Mouse (Mus musculus): ENCODE results near the gene Gse1. TPM values are rescaled to one million over a fixed set of nuclear protein-coding genes. Genes with fewer than 3 reads are reported as not detected.

Gse1 gene
- total and polyA plus RNA-seq, 3 experiments: 23.6 to 128 (median 66.9) TPM

GRCm38 (mm10) chr8:120229574-120229916, 1.3 kb downstream of the Gse1 start:
- no peaks in the 10 kb centered on the region for H3K79me2 ChIP-seq (ENCODE audit: control insufficient read depth, insufficient read depth, low read length, poor library complexity)
- no peaks in the 10 kb centered on the region for H3K27me3 ChIP-seq (ENCODE audit: control insufficient read depth in 1 of 2, insufficient read depth in 2 of 2, low read length in 2 of 2)
- DNase-seq (ENCODE audit: low read depth, low spot score): no peak
- H3K27ac ChIP-seq (ENCODE audit: control insufficient read depth, low read depth, low read length): no peak overlapping the region
- H3K36me3 ChIP-seq (ENCODE audit: control insufficient read depth in 1 of 2, insufficient read depth in 2 of 2, low read length in 2 of 2): no peaks in the 10 kb centered on the region
- no peak overlapping the region for H3K4me3 ChIP-seq (ENCODE audit: control insufficient read depth in 1 of 2, insufficient read depth in 1 of 2, low read depth in 2 of 2, low read length in 2 of 2)
- H3K9me3 ChIP-seq (replicated peaks; ENCODE audit: insufficient read depth, low read length): no peaks in the 10 kb centered on the region
- peaks cover 0 to 6% of the 10 kb centered on the region in 2 experiments; a peak in 2 of 4 replicates for H3K4me1 ChIP-seq (ENCODE audit: control insufficient read depth in 1 of 2, insufficient read depth in 2 of 2, low read length in 2 of 2)
- no peak for TF ChIP-seq USF2 (IDR thresholded peaks at IDR 0.05; ENCODE audit: borderline replicate concordance in 1 of 2, insufficient read depth in 1 of 2, low read depth in 1 of 2, low read length in 2 of 2)
- no peak for TF ChIP-seq RCOR1 (IDR thresholded peaks at IDR 0.05; ENCODE audit: low read depth, low read length)
- no peak for TF ChIP-seq SIN3A (IDR thresholded peaks at IDR 0.05; ENCODE audit: low read length)
- no peak for TF ChIP-seq CHD2 (IDR thresholded peaks at IDR 0.05; ENCODE audit: low read length)
- no peak for TF ChIP-seq MAFK (IDR thresholded peaks at IDR 0.05; ENCODE audit: borderline replicate concordance, low read depth, low read length)
- TF ChIP-seq NELFE (IDR thresholded peaks at IDR 0.05; ENCODE audit: low read depth, low read length): no peak
- TF ChIP-seq ZKSCAN1 (IDR thresholded peaks at IDR 0.05; ENCODE audit: low read depth, low read length): no peak
- TF ChIP-seq MAZ (IDR thresholded peaks at IDR 0.05; ENCODE audit: low read depth, low read length): no peak
- no peak for TF ChIP-seq MYC (IDR thresholded peaks at IDR 0.05; ENCODE audit: low read depth, low read length)
- no peak for TF ChIP-seq MYB (IDR thresholded peaks at IDR 0.05; ENCODE audit: low read depth, low read length)
- no peak for TF ChIP-seq SMC3 (IDR thresholded peaks at IDR 0.05; ENCODE audit: low read depth, low read length)
- no peak for TF ChIP-seq POLR2AphosphoS2 (IDR thresholded peaks at IDR 0.05; ENCODE audit: low read length)
- no peak for TF ChIP-seq TBP (IDR thresholded peaks at IDR 0.05; ENCODE audit: low read depth, low read length)
- no peak for TF ChIP-seq KAT2A (conservative IDR thresholded peaks at IDR 0.05; ENCODE audit: low read depth, low read length)
- no peak for TF ChIP-seq MAX (IDR thresholded peaks at IDR 0.05; ENCODE audit: low read length)
- no peak for TF ChIP-seq GABPA (IDR thresholded peaks at IDR 0.05; ENCODE audit: low read depth, low read length)
- TF ChIP-seq CHD1 (IDR thresholded peaks at IDR 0.05; ENCODE audit: low read depth, low read length): no peak
- no peak for TF ChIP-seq EP300 (IDR thresholded peaks at IDR 0.05; ENCODE audit: low read depth in 1 of 2, low read length in 2 of 2)
- no peak for TF ChIP-seq UBTF (IDR thresholded peaks at IDR 0.05; ENCODE audit: borderline replicate concordance, insufficient read depth, low read depth, low read length)
- H3K9ac ChIP-seq (ENCODE audit: control insufficient read depth, low read depth, low read length, poor library complexity, severe bottlenecking): no peak overlapping the region

DNA sequence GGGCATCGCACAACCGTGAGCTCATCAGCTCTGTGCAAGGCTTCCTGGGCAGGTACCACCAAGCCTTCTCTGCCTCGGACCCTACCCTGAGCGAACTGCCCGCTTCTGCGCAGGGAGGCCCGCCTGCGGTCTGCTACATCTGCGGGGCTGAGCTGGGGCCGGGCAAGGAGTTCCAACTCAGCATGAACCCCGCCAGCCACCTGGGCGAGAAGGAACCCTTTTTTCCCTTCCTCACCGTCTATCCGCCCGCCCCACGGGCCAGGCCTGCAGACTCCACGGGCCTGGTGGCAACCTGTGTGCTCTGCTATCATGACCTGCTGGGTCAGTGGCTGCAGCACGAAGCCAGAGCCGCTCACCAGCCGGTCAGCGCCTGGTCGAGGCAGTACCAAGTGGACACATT, 1.8 kb downstream of the Gse1 start:
- no peak for TF ChIP-seq POLR2AphosphoS5 (IDR thresholded peaks at IDR 0.05; ENCODE audit: borderline replicate concordance, low read depth, low read length)
- no peak for TF ChIP-seq ETS1 (IDR thresholded peaks at IDR 0.05; ENCODE audit: low read depth, low read length)
- no peak for TF ChIP-seq MEF2A (IDR thresholded peaks at IDR 0.05; ENCODE audit: extremely low read depth, insufficient replicate concordance, low read depth, low read length, poor library complexity, severe bottlenecking)
- no peak for TF ChIP-seq E2F4 (IDR thresholded peaks at IDR 0.05; ENCODE audit: borderline replicate concordance, low read depth, low read length)
- TF ChIP-seq RCOR1 (IDR thresholded peaks at IDR 0.05; ENCODE audit: low read depth, low read length): no peak
- no peak for TF ChIP-seq ZC3H11A (IDR thresholded peaks at IDR 0.05; ENCODE audit: low read depth, low read length)
- no peak for TF ChIP-seq MYB (IDR thresholded peaks at IDR 0.05; ENCODE audit: low read depth, low read length)
- TF ChIP-seq ZMIZ1 (IDR thresholded peaks at IDR 0.05; ENCODE audit: low read depth, low read length): no peak
- TF ChIP-seq ZNF384 (IDR thresholded peaks at IDR 0.05; ENCODE audit: low read depth, low read length): no peak
- no peak for TF ChIP-seq RAD21 (IDR thresholded peaks at IDR 0.05; ENCODE audit: low read depth, low read length)
- TF ChIP-seq SMC3 (IDR thresholded peaks at IDR 0.05; ENCODE audit: low read depth, low read length): no peak
- TF ChIP-seq MAZ (IDR thresholded peaks at IDR 0.05; ENCODE audit: low read depth, low read length): no peak
- no peaks in the 10 kb centered on the region for H3K27me3 ChIP-seq (ENCODE audit: control insufficient read depth in 1 of 2, insufficient read depth in 2 of 2, low read length in 2 of 2)

More for the DNA sequence above, 1.8 kb downstream of the Gse1 start:
- Histone ChIP-seq H3K27ac (ENCODE audit: control insufficient read depth, low read depth, low read length) (no peak overlapping the region), H3K9me3 (replicated peaks; ENCODE audit: insufficient read depth, low read length) (no peaks in the 10 kb centered on the region), H3K4me3 (ENCODE audit: control insufficient read depth in 1 of 2, insufficient read depth in 1 of 2, low read depth in 2 of 2, low read length in 2 of 2) (no peak overlapping the region), H3K9ac (ENCODE audit: control insufficient read depth, low read depth, low read length, poor library complexity, severe bottlenecking) (no peak overlapping the region), H3K4me1 (ENCODE audit: control insufficient read depth in 1 of 2, insufficient read depth in 2 of 2, low read length in 2 of 2) (peaks cover 0 to 6% of the 10 kb centered on the region in 2 experiments; a peak in 2 of 4 replicates), H3K79me2 (ENCODE audit: control insufficient read depth, insufficient read depth, low read length, poor library complexity) (no peaks in the 10 kb centered on the region), H3K36me3 (ENCODE audit: control insufficient read depth in 1 of 2, insufficient read depth in 2 of 2, low read length in 2 of 2) (no peaks in the 10 kb centered on the region)
- DNase-seq (ENCODE audit: low read depth, low spot score): no peak

Data from MEL (cell line).